Mouse (Mus musculus): Measurements from ENCODE around the gene Neb.
A peak's percentile ranks its signal among the peaks of the same experiment; 100 is the strongest.

Neb gene

GRCm38 (mm10) chr2:52303405-52303804 lies 74.9 kb downstream of the Neb start:
- DNase-seq, result no peak

DNA sequence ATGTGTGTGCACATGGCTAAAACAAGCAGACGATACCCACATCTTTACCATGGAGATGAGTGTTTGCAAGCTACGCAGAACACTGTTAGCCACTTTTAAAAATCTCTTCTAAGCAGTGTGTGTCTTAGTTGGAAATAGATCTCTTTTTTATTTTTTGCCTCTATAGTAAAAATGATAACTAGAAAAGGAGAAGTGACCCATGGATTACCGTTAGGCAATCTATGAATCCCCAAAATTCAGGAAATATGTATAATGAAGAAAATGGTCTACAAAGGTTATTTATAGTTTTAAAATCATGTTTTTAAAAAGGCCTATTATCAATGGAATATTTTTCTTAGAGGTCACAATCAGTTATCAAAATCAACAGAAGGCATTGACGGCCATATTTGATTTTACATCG lies 80.3 kb downstream of the Neb start:
- DNase-seq, result no peak

DNA sequence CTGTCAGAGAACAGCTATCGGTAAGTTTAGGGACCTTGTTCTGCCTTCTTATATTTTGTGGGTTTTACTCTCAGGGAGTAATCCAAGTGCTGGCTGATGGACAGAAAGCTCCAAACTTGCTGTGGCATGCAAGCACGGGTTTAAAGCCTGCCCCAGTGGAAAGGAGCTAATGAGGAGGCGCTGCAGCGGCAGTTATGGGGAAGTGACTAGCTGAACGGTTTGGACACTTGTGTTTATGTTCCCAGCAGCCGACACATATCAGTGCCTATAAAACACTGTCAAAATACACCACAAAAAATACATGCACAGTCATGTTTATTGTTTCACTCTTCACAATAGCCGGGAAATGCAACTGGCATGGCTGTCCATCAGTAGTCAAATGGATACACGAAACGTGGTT lies 81.5 kb downstream of the Neb start:
- no peak for DNase-seq

- DNase-seq, result no peak
These were observed 90.8 kb downstream of the Neb start for GRCm38 (mm10) chr2:52287436-52287835.

GRCm38 (mm10) chr2:52286421-52286820 lies 91.9 kb downstream of the Neb start:
- DNase-seq, result no peak

GRCm38 (mm10) chr2:52272146-52272545 lies 106.1 kb downstream of the Neb start:
- DNase-seq, result no peak

- no peak for DNase-seq
These were observed 107.4 kb downstream of the Neb start for GRCm38 (mm10) chr2:52270911-52271310.

GRCm38 (mm10) chr2:52262149-52262548 lies 116.1 kb downstream of the Neb start:
- DNase-seq, result no peak

GRCm38 (mm10) chr2:52252037-52252436 lies 126.2 kb downstream of the Neb start:
- DNase-seq, result no peak

GRCm38 (mm10) chr2:52248316-52248826 lies 129.9 kb downstream of the Neb start:
- no peak for DNase-seq

GRCm38 (mm10) chr2:52245091-52245490 lies 133.2 kb downstream of the Neb start:
- no peak for DNase-seq

GRCm38 (mm10) chr2:52242691-52243090 lies 135.6 kb downstream of the Neb start:
- no peak for DNase-seq

GRCm38 (mm10) chr2:52237892-52238291 lies 140.4 kb downstream of the Neb start:
- no peak for DNase-seq

- no peak for DNase-seq
These were observed 150.7 kb downstream of the Neb start for GRCm38 (mm10) chr2:52227584-52227983.

GRCm38 (mm10) chr2:52224366-52224765 lies 153.9 kb downstream of the Neb start:
- no peak for DNase-seq

GRCm38 (mm10) chr2:52220074-52220473 lies 158.2 kb downstream of the Neb start:
- no peak for DNase-seq

DNA sequence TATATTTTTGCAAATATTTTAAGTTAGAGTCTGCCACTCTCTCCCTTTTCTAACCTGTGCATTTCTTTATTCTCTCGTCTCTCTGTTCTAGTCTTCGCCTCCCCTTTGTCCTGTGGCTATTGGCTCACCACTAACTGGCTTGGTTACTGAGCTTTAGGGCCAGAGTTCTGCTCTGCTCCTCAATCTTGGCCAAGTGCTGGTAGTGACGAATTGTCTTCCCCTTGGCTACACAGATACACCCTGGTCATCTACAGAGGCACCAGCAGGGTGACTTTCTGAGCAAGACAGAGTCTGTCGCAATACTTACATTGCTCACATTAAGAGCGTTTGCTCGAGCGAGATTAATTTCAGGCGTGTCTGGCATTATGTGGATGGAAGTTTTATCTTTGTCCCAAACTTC lies 162.3 kb downstream of the Neb start:
- no peak for DNase-seq

DNA sequence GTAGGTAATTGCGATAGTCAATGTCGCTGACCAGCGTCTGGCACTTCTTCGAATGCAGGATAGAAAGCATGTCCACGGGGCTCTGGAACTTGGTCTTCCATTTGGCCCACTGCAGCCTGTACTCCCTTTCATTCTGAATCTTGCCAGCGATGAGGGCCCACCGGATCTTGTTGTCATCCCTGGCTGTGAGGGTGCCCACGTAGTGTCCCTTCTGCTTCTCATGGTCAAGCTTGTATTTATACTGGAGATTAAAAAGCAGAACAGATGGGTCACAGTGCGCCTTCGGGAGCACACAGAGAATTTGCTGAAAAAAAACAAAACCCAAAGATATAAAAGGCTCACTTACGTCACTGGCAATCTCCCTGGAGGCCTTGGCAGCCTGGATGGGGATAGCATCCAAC lies 165.7 kb downstream of the Neb start:
- DNase-seq, result no peak

DNA sequence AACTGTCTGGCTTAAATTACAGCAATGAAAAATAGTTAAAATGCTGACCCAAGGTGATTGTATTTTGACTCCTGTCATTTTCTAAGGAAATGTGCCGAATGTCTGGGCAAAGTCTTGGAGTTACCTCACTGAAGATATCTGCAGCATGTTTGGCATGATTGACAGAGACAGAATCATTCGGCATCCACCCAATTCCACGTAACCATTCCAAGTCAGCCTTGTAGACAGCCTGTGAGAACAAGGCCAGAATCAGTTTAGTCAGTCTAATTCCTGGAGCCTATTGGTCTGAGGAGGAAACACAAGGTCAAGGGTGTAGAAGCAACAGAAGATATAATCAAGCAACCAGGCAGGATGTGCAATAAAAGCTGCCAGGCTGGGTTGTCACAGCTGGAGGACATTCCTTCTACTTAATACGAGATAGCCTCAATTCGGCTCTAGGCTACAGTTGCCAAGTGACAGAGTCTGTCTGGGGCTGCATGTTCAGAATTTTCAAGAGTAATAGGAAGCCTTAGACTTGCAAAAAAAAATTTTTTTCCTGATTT lies 166.8 kb downstream of the Neb start:
- DNase-seq, result no peak

- no peak for DNase-seq
These were observed 167.6 kb downstream of the Neb start for GRCm38 (mm10) chr2:52210685-52211084.

DNA sequence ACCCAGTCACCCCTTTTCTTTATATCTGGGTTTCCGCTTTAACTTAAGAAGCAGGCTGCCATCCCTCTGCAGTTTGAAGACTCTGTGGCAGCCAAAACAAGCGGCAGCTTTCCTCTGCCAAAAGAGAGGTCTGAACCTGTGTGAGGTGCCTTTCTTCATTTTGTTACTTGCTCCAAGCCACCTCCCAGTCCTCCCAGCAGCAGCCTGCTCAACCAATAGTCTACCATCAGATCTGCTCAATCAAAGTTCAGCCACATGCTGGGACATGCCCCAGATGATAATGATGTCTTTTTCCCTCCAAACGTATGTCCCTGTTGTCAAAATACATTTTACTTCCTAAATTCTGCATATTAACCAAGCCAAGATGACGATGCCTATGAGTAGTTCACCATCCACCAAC lies 173.3 kb downstream of the Neb start:
- no peak for DNase-seq

- no peak for DNase-seq
These were observed 184.6 kb downstream of the Neb start for GRCm38 (mm10) chr2:52193629-52194028.

DNA sequence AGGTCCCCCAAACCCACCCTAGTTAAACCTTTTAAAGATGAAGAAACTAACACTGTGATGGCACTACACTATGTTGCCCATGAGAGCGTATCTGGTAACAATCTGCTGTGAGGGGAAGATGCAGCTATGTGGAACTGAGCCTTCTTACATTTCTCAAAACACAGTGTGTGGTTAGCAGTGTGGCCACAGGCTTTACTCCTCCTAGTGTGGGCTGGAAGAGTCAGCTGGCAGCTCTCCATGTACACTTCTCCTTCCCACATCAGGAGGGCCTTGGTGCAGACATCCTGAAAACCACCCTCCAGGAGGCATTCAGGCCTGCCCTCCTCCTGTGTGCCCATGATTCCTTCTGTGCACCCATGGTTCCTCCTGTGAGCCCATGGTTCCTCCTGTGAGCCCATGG lies 198.6 kb downstream of the Neb start:
- no peak for DNase-seq

DNA sequence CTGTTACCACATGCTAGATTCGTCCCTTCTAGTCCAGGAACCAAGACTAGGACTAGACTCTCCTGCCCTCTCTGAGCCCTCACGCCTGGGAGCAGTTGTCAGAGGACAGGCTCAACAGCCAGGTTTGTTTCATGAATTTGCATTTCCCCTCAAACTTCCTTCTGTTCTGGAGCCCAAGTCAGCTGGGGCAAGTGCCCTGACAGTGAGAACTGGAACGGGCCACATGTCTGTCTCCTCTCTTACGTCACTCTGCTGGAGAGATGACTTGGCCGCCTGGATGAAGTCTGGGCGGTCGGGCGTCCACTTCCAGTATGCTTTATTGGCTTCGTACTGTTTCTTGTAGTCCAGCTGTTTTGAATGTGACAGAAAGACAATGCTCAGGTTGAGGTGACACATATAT lies 200.5 kb downstream of the Neb start:
- DNase-seq, result no peak

- no peak for DNase-seq
These were observed 201.1 kb downstream of the Neb start for GRCm38 (mm10) chr2:52177184-52177583.

GRCm38 (mm10) chr2:52176537-52176936 lies 201.7 kb downstream of the Neb start:
- DNase-seq, result peak; percentile 80

Data from right cerebral cortex, postnatal 25 days (tissue).